Mouse (Mus musculus): ENCODE data around the gene Slain1. TPM values are rescaled to one million over a fixed set of nuclear protein-coding genes. Genes with fewer than 3 reads are reported as not detected.

The Slain1 gene
- polyA plus RNA-seq, 1 experiment = not detected

- Histone ChIP-seq H3K4me3 (ENCODE audit: insufficient read depth, low read depth, low read length) (no peak overlapping the region), H3K27ac (ENCODE audit: insufficient read depth, low read depth, low read length) (no peak overlapping the region), H3K4me1 (ENCODE audit: control insufficient read depth, insufficient read depth, low read length) (no peaks in the 10 kb centered on the region)
- no peak for TF ChIP-seq CTCF (IDR thresholded peaks at IDR 0.05; ENCODE audit: insufficient read depth, low read depth, low read length)
- TF ChIP-seq POLR2A (IDR thresholded peaks at IDR 0.05; ENCODE audit: insufficient read depth, low read depth, low read length) = no peak
- WGBS = 72% methylated on average over 3 of the region's 3 CpGs
Measured at GRCm38 (mm10) chr14:103643933-103644332, 6.1 kb upstream of the Slain1 start.

- WGBS = 60% methylated on average over 2 of the region's 2 CpGs
- H3K4me3 ChIP-seq (ENCODE audit: insufficient read depth, low read depth, low read length) = no peak overlapping the region
- H3K4me1 ChIP-seq (ENCODE audit: control insufficient read depth, insufficient read depth, low read length) = 0 out of 2 replicates have a peak, but pooled peaks cover 3% of the 10 kb centered on the region
- no peak overlapping the region for H3K27ac ChIP-seq (ENCODE audit: insufficient read depth, low read depth, low read length)
- TF ChIP-seq POLR2A (IDR thresholded peaks at IDR 0.05; ENCODE audit: insufficient read depth, low read depth, low read length) (no peak), CTCF (IDR thresholded peaks at IDR 0.05; ENCODE audit: insufficient read depth, low read depth, low read length) (no peak)
Measured at GRCm38 (mm10) chr14:103647981-103648380, 2.0 kb upstream of the Slain1 start.

GRCm38 (mm10) chr14:103648623-103649255 lies 1.3 kb upstream of the Slain1 start:
- no peak overlapping the region; the same call in 1 of the 2 replicates for H3K4me3 ChIP-seq (ENCODE audit: insufficient read depth, low read depth, low read length)
- WGBS = 17% methylated on average over 12 of the region's 12 CpGs
- H3K27ac ChIP-seq (ENCODE audit: insufficient read depth, low read depth, low read length) = 0 out of 2 replicates have a peak overlapping the region, but pooled peaks have one; percentile 10
- 0 out of 2 replicates have a peak, but pooled peaks cover 3% of the 10 kb centered on the region for H3K4me1 ChIP-seq (ENCODE audit: control insufficient read depth, insufficient read depth, low read length)
- TF ChIP-seq CTCF (IDR thresholded peaks at IDR 0.05; ENCODE audit: insufficient read depth, low read depth, low read length) = no peak
- no peak for TF ChIP-seq POLR2A (IDR thresholded peaks at IDR 0.05; ENCODE audit: insufficient read depth, low read depth, low read length)

GRCm38 (mm10) chr14:103649302-103649701 lies 726 bp upstream of the Slain1 start:
- 30% methylated on average over 4 of the region's 4 CpGs for WGBS
- Histone ChIP-seq H3K4me1 (ENCODE audit: control insufficient read depth, insufficient read depth, low read length) (0 out of 2 replicates have a peak, but pooled peaks cover 3% of the 10 kb centered on the region), H3K4me3 (ENCODE audit: insufficient read depth, low read depth, low read length) (no peak overlapping the region), H3K27ac (ENCODE audit: insufficient read depth, low read depth, low read length) (no peak overlapping the region)
- TF ChIP-seq POLR2A (IDR thresholded peaks at IDR 0.05; ENCODE audit: insufficient read depth, low read depth, low read length) (no peak), CTCF (IDR thresholded peaks at IDR 0.05; ENCODE audit: insufficient read depth, low read depth, low read length) (no peak)

- Histone ChIP-seq H3K27ac (ENCODE audit: insufficient read depth, low read depth, low read length) (peak overlapping the region; percentile 84), H3K4me1 (ENCODE audit: control insufficient read depth, insufficient read depth, low read length) (0 out of 2 replicates have a peak, but pooled peaks cover 3% of the 10 kb centered on the region), H3K4me3 (ENCODE audit: insufficient read depth, low read depth, low read length) (peak overlapping the region; percentile 97)
- under 1% methylated on average over 67 of the region's 67 CpGs for WGBS
- no peak for TF ChIP-seq POLR2A (IDR thresholded peaks at IDR 0.05; ENCODE audit: insufficient read depth, low read depth, low read length)
- no peak for TF ChIP-seq CTCF (IDR thresholded peaks at IDR 0.05; ENCODE audit: insufficient read depth, low read depth, low read length)
Measured at GRCm38 (mm10) chr14:103650413-103651101, 529 bp downstream of the Slain1 start.

GRCm38 (mm10) chr14:103651106-103651505 lies 1.1 kb downstream of the Slain1 start:
- H3K4me1 ChIP-seq (ENCODE audit: control insufficient read depth, insufficient read depth, low read length) = 0 out of 2 replicates have a peak, but pooled peaks cover 3% of the 10 kb centered on the region
- WGBS = 3% methylated on average over 11 of the region's 11 CpGs
- peak overlapping the region; percentile 97 for H3K4me3 ChIP-seq (ENCODE audit: insufficient read depth, low read depth, low read length)
- TF ChIP-seq POLR2A (IDR thresholded peaks at IDR 0.05; ENCODE audit: insufficient read depth, low read depth, low read length) (no peak), CTCF (IDR thresholded peaks at IDR 0.05; ENCODE audit: insufficient read depth, low read depth, low read length) (no peak)
- H3K27ac ChIP-seq (ENCODE audit: insufficient read depth, low read depth, low read length) = peak overlapping the region; percentile 84; the same call in 1 of the 2 replicates

GRCm38 (mm10) chr14:103651562-103651961 lies 1.5 kb downstream of the Slain1 start:
- no peak overlapping the region; the same call in 1 of the 2 replicates for H3K4me3 ChIP-seq (ENCODE audit: insufficient read depth, low read depth, low read length)
- TF ChIP-seq CTCF (IDR thresholded peaks at IDR 0.05; ENCODE audit: insufficient read depth, low read depth, low read length) = no peak
- no peak for TF ChIP-seq POLR2A (IDR thresholded peaks at IDR 0.05; ENCODE audit: insufficient read depth, low read depth, low read length)
- no peak overlapping the region for H3K27ac ChIP-seq (ENCODE audit: insufficient read depth, low read depth, low read length)
- H3K4me1 ChIP-seq (ENCODE audit: control insufficient read depth, insufficient read depth, low read length) = 0 out of 2 replicates have a peak, but pooled peaks cover 3% of the 10 kb centered on the region
- 24% methylated on average over 2 of the region's 2 CpGs for WGBS

GRCm38 (mm10) chr14:103652524-103652923 lies 2.5 kb downstream of the Slain1 start:
- no peak for TF ChIP-seq CTCF (IDR thresholded peaks at IDR 0.05; ENCODE audit: insufficient read depth, low read depth, low read length)
- TF ChIP-seq POLR2A (IDR thresholded peaks at IDR 0.05; ENCODE audit: insufficient read depth, low read depth, low read length) = no peak
- H3K27ac ChIP-seq (ENCODE audit: insufficient read depth, low read depth, low read length) = no peak overlapping the region
- WGBS = 73% methylated on average over 5 of the region's 5 CpGs
- H3K4me3 ChIP-seq (ENCODE audit: insufficient read depth, low read depth, low read length) = no peak overlapping the region
- H3K4me1 ChIP-seq (ENCODE audit: control insufficient read depth, insufficient read depth, low read length) = 0 out of 2 replicates have a peak, but pooled peaks cover 3% of the 10 kb centered on the region

GRCm38 (mm10) chr14:103653800-103654199 lies 3.8 kb downstream of the Slain1 start:
- no peak overlapping the region for H3K27ac ChIP-seq (ENCODE audit: insufficient read depth, low read depth, low read length)
- WGBS = 66% methylated on average over 5 of the region's 5 CpGs
- TF ChIP-seq POLR2A (IDR thresholded peaks at IDR 0.05; ENCODE audit: insufficient read depth, low read depth, low read length) (no peak), CTCF (IDR thresholded peaks at IDR 0.05; ENCODE audit: insufficient read depth, low read depth, low read length) (no peak)
- 0 out of 2 replicates have a peak, but pooled peaks cover 3% of the 10 kb centered on the region for H3K4me1 ChIP-seq (ENCODE audit: control insufficient read depth, insufficient read depth, low read length)
- no peak overlapping the region for H3K4me3 ChIP-seq (ENCODE audit: insufficient read depth, low read depth, low read length)

All from olfactory bulb, adult 2 months (tissue).